Mouse (Mus musculus) gastrocnemius, postnatal 25 days (tissue): Measurements from ENCODE around the gene Gm10322. TPM values are rescaled to one million over a fixed set of nuclear protein-coding genes. Genes with fewer than 3 reads are reported as not detected.

ENCODE experiments used
- DNase-seq: peaks from one replicate; pipeline ENCODE4 v3.0.0; 2022
- long read RNA-seq, 2 experiments: library from polyadenylated mRNA; stranded (forward); transcript quantifications; one replicate each; pipeline ENCODE4 v2.0.0; 2021
- total RNA-seq, 2 experiments: library from RNA; stranded (reverse); gene quantifications; 1 replicate in 1 of 2; 2 replicates in 1 of 2; pipeline ENCODE4 v1.2.3; 2021

The Gm10322 gene
- total RNA-seq: not detected
- long read RNA-seq, experiment 1: 0 reads
- long read RNA-seq, experiment 2: 0 reads

DNA sequence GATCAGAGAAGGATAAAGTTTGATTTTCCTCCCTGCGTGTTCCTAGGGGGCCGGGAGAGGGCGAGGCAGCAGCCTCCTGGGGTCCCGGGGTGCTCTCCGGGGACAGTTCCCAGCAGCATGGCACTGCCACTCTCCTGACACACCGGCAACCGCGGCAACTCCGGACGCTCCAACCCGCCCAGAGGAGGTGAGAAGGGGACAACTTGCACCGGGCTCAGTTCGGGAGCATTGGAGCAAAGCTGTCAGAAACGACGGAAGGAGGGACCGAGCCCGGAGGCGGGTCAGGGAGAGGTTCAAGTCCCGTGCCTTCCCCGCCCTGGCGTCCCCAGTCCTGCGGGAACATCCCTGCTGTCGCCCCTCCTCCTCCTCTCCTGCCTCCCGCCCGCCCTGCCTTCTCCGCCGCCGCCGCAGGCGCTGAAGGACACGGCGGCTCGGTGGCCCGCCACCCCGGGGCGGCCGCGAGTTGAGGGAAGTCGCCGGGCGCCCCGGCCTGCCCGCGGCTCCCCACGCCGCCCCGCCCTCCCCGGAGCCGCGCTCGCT is at the start of gene Gm10322:
Gm10322 (plus strand) TSS at position 83 of the 540 bp plus-strand sequence.
- DNase-seq: peak; percentile 81

DNA sequence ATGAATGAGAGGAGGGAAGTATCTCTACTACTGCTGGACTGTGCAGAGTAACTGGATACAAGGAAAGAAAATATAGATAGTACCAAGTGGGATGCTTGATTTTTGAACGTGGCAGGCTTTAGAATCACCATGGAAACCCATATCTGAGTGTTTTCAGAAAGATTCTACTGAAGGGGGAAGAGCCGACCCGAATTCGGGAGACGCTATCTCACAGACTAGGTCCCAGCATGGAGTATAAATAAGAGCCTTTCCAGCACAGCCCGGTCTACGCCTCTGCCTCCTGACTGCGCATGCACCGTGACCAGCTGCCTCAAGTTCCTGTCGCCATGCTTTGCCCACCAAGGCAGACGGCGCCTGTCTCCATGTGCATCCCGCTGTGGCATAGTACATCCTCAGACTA is 48.9 kb upstream of the Gm10322 start:
- DNase-seq: no peak

DNA sequence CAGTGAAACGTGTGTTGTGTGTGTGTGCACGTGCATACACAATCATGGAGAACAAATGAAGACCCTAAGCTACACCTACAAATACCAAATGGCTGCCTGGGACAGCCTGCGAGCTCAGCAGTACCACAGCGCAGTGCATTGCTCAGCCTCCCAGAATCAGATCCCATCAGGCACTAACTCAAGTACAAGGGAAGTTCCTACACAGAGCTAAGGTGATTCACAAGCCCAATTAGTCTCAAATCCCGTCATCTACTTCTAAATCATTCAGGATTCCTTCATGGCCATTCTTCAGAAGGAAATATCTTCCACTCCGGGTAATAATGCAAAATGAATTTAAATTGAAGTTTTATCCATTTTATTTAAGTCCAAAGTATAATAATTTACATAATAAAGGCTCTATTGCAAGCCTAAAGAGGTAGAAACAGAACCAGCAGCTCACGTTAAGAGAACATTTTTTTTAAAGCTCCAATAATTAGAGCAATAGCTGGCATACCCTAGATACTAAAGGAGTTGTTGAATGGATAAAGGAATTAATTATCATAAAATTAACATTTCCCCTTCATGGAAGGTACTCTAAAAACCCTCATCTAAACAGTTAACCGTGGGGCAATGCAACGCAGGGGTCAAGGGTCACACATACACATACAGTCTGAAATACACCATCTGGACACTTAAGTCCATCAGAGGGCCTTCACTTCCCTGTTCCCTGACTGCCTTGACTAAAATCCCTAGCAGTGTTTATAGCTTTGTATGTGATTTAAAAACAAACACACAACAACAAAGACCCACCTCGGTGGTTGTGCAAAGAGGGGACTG is 47.0 kb upstream of the Gm10322 start:
- no peak for DNase-seq

DNA sequence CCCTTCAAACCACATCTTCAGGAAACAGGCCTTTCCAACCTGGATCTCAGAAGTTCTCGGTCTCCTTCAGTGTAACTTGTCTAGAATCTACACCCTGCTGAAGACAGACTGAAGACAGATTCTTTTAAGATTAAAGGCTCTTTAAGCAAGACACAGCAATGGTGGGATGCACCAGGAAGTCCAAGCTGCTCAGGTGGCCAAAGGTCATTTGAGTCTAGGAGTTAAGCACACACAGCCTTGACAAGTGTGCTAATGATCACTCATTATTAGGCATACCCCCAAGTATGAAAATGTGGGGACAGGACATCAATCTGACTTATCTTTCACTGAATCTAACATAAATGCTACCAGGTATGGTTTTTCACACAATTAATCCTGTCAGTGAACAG is 46.4 kb upstream of the Gm10322 start:
- no peak for DNase-seq

DNA sequence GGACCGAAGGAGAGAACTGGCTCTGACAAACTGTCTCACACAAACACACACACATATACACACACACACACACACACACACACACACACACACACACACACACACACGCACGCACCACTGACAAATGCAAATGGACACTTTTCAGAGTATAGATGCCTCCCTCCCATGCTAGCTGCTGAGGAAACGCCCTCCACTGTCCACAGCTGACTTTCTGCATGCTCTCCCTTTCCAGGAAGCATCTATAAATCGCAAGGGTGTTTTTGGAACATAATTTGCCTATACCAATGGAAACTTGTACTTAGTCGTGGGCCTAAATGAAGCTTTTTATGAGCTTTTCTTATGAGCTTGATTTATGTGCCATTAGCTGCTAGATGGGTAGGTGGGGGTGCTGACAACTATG is 45.5 kb upstream of the Gm10322 start:
- DNase-seq: no peak

DNA sequence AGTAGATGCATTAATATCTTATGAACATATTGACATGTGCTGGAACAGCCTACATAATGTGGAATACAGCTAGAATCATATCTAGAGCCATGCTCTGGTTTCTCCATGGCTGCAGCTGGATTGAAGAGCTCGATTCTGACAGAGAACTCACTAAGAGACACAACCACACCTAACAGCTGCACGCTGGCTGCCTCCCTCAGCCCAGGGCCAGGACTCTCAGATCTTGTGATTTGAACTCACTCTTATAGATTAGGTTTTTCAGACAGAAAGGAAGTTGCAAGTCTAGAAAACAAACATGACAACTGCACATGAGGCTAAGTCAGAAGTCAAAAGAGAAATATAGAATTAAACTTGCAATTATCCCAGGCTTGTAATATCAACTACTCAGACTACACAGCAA is 45.1 kb upstream of the Gm10322 start:
- no peak for DNase-seq

DNA sequence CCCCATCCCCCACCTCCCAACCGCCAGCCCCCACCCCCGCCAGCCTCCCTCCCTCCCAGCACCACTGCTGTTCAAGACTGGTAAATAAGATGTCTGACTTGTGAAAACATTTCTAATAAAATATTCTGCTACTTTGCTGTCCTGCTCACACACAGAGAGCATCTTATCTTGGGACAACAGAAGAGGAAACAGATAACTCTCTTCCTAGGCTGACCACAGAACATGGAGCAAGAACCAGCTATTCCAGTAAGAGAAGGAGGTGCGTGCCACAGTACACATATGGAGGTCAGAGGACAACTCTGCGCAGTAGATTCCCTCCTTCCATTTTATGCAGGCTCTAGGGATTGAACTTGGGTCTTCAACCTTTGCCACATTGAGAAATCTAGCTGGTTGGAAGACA is 44.6 kb upstream of the Gm10322 start:
- no peak for DNase-seq

DNA sequence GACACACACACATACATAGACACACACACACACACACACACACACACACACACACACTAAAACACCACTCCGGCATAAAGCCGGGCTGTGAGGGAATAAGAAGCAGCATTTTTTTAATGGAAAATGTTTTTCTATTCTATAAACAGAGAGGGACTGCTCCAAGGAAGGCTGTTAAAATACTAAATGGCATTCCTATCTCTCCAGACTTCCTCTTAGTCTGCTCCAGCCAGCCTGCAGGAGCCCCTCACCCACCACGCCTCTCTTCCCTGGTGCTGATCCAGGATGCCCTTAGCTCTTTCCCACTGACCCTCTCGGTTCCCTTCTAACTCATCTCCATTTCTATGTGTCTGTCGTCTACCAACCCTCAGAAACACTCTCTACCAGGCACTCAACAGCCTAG is 43.9 kb upstream of the Gm10322 start:
- no peak for DNase-seq

DNA sequence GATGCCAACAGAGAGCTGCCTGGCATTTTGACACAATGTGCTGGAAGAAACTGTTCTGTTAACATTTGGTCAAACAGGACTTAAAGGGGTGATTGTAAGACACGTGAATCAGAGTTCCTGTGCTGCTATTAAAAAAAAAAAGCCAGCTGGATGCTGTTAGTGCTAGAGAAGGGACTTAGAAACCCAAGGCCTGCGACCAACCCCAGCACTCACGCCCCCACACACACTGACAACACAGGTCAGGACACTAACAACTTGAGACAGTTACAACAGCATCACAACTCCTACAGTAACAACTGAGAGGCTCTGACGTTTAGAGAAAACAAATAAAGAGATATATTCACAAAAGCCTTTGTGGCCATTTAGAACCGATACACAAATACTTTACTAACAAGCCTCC is 39.6 kb upstream of the Gm10322 start:
- no peak for DNase-seq

DNA sequence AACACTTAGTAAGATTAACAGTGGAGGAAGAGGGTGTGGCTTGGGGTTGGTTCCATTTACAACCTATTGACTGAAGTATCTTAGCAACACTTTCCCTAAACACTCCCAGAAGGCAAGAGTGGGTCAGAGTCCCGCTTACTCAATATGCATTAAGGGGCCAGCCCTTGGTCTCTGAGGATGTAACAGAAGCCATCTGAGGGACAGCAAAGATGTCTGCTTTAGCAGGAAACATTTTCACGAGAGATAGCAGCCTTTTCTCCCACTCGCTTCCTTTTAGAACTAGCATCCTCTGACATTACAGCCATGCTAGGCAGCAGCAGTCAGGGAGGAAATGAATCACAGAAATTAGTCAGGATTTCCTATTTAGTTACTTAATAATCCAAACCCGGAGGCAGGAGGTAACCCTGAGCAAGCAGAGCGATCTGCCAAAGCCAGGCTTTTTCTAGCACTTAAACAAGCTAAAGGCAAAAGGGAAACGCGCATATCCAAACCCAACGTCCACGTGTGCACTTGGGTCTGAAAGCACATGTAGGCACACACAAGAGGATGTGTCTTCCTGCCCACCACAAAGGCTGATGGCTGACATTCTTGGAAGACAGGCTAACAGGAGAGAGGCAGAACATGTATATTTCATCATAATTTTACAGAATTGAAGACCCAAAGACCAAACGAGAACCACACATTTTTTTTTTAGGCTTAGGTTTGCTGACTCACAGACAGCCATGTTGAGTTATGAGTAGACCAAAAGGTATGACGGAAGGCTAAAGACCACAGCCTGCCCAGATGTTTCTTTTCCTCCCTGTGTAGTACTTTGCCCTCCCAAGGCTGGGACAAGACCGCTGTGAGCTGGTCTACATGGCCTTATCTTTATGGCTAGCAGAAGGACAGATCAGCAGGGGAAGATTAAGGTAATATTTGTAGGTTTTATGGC is 37.7 kb upstream of the Gm10322 start:
- DNase-seq: peak; percentile 21

DNA sequence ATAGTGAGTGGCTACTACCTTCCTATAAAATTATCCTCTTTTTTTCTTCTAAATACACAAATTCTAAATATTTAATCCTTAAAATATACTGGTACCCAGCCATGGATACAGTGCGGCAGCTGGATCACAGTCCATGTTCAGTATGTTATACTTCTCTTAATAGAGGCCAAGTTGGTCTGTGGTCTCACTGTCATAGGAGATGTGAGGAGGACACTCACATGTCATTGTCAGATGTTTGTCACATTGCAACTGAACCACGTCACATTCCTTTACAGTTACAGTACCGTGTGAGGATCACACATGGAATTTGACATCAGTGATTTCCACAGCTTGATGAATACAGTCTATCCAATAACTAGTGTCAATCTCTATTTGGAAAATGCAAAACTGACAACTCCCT is 36.2 kb upstream of the Gm10322 start:
- DNase-seq: no peak

DNA sequence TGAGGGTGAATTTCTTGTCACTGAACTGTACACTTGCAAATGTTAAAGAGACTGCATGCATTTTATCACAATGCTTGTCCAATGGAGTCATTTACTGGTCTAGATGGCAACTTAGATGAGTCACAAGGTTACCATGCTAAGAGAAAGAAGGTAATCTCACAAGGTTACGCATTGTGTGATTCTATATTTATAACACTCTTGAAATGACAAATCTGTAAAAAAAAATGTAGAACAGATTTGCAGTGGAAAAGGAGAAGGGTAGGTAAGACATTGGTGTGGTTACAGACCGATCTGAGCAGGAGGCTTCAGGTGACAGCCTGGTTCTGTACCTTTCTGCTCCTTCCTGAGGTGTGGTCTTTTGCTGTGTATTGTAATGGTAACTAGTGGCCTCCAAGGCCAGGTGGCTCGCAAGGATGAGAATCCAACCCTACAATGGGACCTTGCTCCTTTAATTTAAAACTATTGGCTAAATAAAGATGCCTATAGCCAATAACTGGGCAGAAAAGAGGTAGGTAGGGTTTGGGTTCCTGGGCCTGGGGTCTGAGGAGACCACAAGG is 35.2 kb upstream of the Gm10322 start:
- no peak for DNase-seq

DNA sequence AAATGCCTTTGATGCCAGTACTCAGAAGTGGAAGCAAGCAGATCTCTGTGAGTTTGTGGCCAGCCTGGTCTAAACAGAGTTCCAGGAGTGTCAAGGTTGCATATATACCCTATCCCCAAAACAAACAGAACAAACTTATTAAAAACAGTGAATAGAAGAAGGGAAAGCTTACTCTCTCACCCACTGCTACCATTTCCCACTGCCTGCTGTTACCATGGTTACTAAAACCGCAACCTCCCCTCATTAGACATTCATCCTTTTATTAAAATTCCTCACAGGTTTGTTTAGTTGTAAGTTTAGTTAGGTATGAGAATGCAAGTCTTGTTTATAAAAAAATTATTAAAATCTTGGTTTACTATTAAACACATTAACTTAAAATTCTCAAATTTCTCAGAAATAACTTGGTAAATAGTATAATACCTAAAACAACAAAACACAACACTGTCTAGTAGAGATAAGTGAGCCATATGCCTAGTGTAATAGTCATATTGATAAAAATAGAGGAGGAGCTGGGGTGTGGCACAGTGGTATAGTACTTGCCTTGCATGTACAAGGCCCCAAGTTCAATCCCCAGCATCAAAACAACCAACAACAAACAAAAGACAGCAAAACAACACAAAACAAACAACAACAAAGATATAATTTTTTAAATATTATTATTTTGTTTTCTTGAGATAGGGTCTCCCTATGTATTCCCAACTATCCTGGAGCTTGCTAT is 33.9 kb upstream of the Gm10322 start:
- no peak for DNase-seq

DNA sequence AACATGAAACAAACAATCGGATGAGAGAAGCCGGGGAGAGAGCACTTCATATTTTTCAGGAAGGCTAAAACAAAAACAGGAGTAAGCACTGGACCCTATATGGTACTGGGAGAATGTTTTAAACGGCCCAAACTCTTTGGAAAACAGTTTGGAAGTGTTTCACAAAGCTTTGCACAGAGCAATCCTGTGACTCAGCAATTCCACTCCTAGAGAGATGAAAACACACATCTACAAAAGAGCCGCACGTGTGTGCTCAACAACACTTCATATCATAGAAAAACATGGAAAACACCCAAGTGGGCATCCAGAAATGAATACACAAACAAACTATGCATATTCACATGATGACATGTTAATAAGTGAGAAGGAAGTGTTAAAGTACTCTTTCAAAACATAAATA is 30.2 kb upstream of the Gm10322 start:
- DNase-seq: no peak

DNA sequence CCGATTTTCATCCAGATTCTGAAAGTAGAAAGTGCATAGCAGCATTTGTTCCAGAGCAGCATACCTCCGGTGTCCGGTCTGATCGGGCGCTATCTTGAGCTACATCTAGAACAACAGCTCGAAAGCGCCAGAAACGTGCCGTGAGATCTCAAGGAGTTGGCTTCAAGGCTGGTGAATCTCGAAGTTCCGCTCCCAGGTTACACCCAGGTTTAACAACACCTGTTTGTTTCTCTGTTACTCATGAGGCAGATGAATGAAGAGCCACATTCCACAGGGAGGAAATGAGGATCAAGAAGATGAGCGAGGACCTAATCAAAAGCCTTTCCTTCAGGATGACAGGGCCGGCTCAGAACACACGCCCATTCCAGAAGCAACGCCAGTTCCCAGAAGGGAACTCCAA is 29.0 kb upstream of the Gm10322 start:
- DNase-seq: no peak

DNA sequence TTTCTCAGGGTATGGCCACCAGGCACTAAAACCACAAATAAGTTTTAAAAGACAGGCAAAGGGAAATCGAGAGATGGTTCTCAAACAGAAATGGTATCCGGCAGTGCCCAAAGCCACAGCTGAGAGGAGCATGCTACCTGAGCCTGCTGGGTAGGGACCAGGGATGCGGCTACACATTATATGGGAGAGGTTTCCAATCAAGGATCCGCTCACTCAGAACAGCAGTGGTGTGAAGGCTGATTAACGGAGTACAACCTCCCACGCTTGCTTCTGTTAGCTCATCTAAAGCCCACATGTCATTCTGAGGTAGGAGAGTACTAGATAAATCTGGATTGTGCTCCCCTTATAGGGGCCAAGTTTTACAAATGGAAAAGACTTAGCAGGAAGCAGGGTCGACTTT is 27.7 kb upstream of the Gm10322 start:
- no peak for DNase-seq

DNA sequence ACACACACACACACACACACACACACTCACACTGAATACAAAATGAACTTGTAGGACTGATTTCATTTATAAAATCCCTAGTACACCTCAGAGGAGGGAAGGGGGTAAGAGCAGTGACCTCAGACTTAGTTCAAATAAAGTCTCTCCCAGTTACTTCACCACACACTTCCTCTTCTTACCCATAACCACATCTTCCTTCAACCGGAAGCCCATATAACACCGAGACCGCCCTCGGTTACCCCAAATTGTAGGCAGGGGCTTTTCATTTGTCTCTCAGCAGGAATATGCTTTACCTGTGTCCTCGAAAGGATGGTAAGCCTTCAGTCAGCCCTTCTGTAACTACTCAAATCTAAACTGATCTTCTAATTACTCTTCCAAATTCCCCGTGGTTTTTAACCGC is 26.4 kb upstream of the Gm10322 start:
- DNase-seq: no peak

DNA sequence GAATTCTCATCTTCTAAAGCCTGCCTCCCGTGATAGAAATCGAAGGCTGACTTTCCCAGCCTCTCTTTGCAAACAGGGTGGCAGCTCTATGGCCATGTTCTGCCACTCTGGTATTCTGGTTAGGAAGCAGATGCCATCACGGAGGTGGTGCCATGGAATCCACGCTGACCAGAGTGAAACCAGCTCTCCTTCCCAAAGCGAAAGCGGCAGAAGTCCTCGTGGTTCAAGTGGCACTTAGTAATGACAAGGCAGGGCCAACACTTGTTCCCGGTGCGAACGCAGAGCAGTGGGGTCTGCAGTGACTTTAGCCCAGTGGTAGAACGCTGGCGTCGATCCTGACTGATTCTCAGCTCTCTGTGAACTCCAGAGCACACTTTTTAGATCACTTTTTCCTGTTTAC is 26.0 kb upstream of the Gm10322 start:
- no peak for DNase-seq

DNA sequence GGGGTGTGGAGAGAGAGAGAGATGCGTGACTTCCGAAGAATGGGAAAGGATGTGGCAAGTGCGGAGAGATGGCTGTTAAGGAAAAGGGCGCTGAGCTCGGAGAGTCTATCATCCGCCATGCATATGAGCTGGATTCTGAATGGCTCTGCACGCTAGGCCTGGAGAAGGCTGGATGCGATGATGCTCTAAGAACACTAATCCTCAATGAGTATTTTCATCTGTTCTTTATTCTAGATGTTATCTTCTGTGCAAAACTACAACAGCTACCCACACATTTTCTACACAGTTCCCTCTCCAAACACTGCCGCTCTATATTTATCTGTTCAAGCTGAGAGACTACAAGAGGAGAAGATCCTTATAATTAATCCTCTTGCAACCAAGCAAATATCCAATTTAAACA is 25.3 kb upstream of the Gm10322 start:
- DNase-seq: no peak

DNA sequence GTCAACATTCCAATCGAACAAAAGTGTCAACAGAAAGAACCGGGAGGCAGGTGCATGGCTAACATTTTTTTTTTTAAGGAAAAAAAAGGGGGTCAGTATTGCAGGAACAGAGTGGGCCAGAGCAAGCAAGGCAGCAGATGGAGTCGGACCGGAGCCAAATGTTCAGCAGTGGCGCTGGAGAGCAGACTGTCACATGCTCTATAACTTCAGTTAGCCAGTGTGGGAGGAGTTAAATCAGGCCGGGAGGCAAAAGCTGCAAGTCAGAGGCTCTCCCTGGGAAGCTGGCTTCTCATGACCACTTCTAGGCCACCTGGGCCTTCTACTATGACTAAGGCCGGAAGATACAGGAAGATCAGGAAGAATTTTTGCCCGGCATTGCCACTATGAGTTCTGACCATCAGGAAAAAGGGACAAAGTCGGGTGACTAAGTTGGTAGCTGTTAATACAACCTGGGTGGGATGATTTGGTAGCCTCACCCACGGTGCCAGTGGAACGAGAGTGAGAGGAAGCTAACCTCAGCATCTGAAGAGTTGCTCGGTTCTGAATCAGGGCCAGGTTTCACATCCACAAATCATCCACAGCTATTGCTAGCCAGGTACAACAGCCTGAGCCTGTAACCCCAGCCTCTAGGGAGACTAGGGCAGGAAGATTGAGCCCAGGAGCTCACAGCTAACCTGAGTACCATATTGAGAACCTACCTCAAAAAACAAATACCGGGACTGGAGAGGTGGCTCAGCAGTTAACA is 21.9 kb upstream of the Gm10322 start:
- DNase-seq: peak; percentile 27

DNA sequence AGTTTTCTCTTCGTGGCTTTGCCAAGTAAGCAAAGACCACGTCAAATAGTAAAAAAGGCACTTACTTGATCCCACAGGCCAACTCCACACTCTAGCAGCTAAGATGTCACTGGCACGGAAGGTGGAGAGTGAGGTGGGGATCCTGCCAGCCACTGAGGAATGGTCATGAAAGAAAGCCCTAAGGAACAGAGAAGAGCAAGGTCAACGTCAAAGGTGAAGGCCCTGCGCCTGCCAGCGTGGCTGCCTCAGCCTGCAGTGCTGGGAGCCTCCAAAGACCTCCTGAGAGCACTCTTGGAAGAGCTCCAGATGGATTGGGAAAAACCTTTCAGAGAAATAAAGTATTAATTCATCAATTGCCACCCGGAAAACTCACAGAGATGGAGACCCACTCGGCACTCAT is 15.3 kb upstream of the Gm10322 start:
- DNase-seq: no peak
